Mouse (Mus musculus): ENCODE measurements around the gene Psmg3. TPM values are rescaled to one million over a fixed set of nuclear protein-coding genes. Genes with fewer than 3 reads are reported as not detected.
A peak's percentile ranks its signal among the peaks of the same experiment; 100 is the strongest.

Psmg3 gene
- polyA plus RNA-seq, 1 experiment = 48.1 TPM

GRCm38 (mm10) chr5:139812398-139813125 lies 14.1 kb downstream of the Psmg3 start:
- H3K4me3 ChIP-seq (replicated peaks; ENCODE audit: control insufficient read depth, low read depth, low read length) = no peak overlapping the region
- peaks cover 3% of the 10 kb centered on the region; the same call in 1 of the 2 replicates for H3K4me1 ChIP-seq (ENCODE audit: control insufficient read depth, insufficient read depth, low read length)
- WGBS = 75% methylated on average over 20 of the region's 20 CpGs
- TF ChIP-seq CTCF (IDR thresholded peaks at IDR 0.05; ENCODE audit: control insufficient read depth, insufficient read depth, low read length) (no peak), POLR2A (IDR thresholded peaks at IDR 0.05; ENCODE audit: borderline replicate concordance, control insufficient read depth, low read depth, low read length) (no peak)
- H3K27ac ChIP-seq (ENCODE audit: control insufficient read depth, insufficient read depth, low read depth, low read length, poor library complexity) = no peak overlapping the region

DNA sequence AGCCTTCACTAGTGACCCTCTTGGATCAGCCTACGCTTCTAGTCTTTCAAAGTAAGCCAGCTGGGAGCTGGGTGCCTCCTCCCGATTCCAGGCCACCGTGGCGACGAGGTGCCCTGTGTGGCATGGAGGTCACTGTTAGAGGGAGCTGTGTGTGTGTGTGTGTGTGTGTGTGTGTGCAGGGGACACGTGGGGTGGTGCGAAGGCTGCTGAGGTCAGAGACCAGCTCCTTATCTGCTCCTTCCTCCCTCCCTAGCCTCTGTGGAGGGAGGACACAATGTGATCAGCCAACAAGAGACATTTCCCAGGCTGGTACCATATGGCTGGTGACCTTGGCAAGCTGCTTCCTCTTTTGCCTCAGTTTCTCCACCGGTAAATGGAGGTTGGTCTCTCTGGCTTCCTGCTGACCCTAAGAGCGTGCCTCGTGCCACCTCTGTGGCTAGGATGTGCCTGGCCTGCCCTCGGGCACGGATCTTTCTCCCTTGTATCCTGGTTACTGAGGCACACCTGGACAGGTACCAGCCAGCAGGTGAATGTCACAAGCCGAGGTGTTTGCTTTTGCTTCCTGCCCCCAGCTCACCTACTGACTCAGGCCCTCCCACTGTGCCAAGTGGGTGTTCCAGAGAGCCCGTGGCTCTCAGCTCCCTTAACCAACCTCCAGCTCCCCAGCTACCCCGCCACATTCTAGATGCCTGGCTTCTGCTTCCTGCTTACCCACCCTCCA lies 14.8 kb downstream of the Psmg3 start:
- 57% methylated on average over 15 of the region's 15 CpGs for WGBS
- Histone ChIP-seq H3K27ac (ENCODE audit: control insufficient read depth, insufficient read depth, low read depth, low read length, poor library complexity) (no peak overlapping the region), H3K4me3 (replicated peaks; ENCODE audit: control insufficient read depth, low read depth, low read length) (no peak overlapping the region), H3K4me1 (ENCODE audit: control insufficient read depth, insufficient read depth, low read length) (peaks cover 3% of the 10 kb centered on the region; the same call in 1 of the 2 replicates)
- TF ChIP-seq CTCF (IDR thresholded peaks at IDR 0.05; ENCODE audit: control insufficient read depth, insufficient read depth, low read length) = peak; percentile 0; the same call in 1 of the 2 replicates
- no peak for TF ChIP-seq POLR2A (IDR thresholded peaks at IDR 0.05; ENCODE audit: borderline replicate concordance, control insufficient read depth, low read depth, low read length)

DNA sequence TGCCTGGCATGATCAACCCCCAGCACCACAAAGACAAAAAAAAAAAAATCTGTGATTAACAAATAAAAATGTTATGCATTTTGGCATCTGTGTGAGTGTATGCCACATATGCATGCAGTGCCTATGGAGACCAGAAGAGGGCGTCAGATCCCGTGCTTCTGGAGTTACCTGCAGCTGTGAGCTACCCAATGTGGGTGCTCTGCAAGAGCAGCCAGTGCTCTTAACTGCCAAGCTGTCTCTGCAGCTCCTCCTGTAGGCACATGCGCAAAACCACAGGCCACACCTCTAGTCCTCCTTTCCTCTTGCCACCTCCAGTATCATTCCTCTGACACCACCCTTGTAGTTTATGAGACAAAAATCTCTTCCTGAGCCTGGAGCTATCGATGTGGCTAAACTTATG lies 17.3 kb downstream of the Psmg3 start:
- H3K27ac ChIP-seq (ENCODE audit: control insufficient read depth, insufficient read depth, low read depth, low read length, poor library complexity) = no peak overlapping the region
- no peak overlapping the region for H3K4me3 ChIP-seq (replicated peaks; ENCODE audit: control insufficient read depth, low read depth, low read length)
- WGBS = 48% methylated on average over 4 of the region's 4 CpGs
- H3K4me1 ChIP-seq (ENCODE audit: control insufficient read depth, insufficient read depth, low read length) = peaks cover 5% of the 10 kb centered on the region
- peak; percentile 34; the same call in 1 of the 2 replicates for TF ChIP-seq CTCF (IDR thresholded peaks at IDR 0.05; ENCODE audit: control insufficient read depth, insufficient read depth, low read length)
- no peak for TF ChIP-seq POLR2A (IDR thresholded peaks at IDR 0.05; ENCODE audit: borderline replicate concordance, control insufficient read depth, low read depth, low read length)

GRCm38 (mm10) chr5:139805924-139806323 lies 20.8 kb downstream of the Psmg3 start:
- H3K4me3 ChIP-seq (replicated peaks; ENCODE audit: control insufficient read depth, low read depth, low read length) = no peak overlapping the region
- TF ChIP-seq CTCF (IDR thresholded peaks at IDR 0.05; ENCODE audit: control insufficient read depth, insufficient read depth, low read length) (peak; percentile 20; the same call in 1 of the 2 replicates), POLR2A (IDR thresholded peaks at IDR 0.05; ENCODE audit: borderline replicate concordance, control insufficient read depth, low read depth, low read length) (no peak)
- H3K27ac ChIP-seq (ENCODE audit: control insufficient read depth, insufficient read depth, low read depth, low read length, poor library complexity) = peak overlapping the region; percentile 93
- peaks cover 2% of the 10 kb centered on the region for H3K4me1 ChIP-seq (ENCODE audit: control insufficient read depth, insufficient read depth, low read length)
- 94% methylated on average over 8 of the region's 8 CpGs for WGBS

- no peak for TF ChIP-seq CTCF (IDR thresholded peaks at IDR 0.05; ENCODE audit: control insufficient read depth, insufficient read depth, low read length)
- TF ChIP-seq POLR2A (IDR thresholded peaks at IDR 0.05; ENCODE audit: borderline replicate concordance, control insufficient read depth, low read depth, low read length) = no peak
- peaks cover 2% of the 10 kb centered on the region for H3K4me1 ChIP-seq (ENCODE audit: control insufficient read depth, insufficient read depth, low read length)
- H3K4me3 ChIP-seq (replicated peaks; ENCODE audit: control insufficient read depth, low read depth, low read length) = no peak overlapping the region
- WGBS = 53% methylated on average over 11 of the region's 11 CpGs
- H3K27ac ChIP-seq (ENCODE audit: control insufficient read depth, insufficient read depth, low read depth, low read length, poor library complexity) = peak overlapping the region; percentile 93
These were observed 22.0 kb downstream of the Psmg3 start for GRCm38 (mm10) chr5:139804573-139805111.

DNA sequence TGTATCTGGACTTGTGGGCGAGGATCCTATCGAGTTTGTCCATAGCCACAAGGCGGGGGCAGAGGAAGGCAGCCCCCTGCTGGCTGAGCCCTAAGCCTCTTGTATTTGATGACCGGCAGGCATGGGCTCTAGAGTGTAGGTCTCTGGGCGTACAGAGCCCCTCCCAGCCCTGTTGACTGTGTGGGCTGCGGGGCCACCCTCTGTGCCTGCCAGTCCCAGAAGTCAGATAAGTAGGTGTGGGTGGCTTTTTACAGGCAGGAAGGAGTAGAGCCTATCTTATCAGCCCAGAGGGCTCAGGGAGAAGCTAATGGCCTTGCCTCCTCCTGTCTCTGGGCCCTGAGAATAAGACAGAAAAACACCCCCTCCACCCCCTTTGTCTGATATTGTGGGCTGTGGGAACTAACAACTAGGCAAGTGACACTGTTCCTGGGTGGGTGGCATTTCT lies 22.6 kb downstream of the Psmg3 start:
- TF ChIP-seq POLR2A (IDR thresholded peaks at IDR 0.05; ENCODE audit: borderline replicate concordance, control insufficient read depth, low read depth, low read length) (peak; percentile 59; the same call in 1 of the 2 replicates), CTCF (IDR thresholded peaks at IDR 0.05; ENCODE audit: control insufficient read depth, insufficient read depth, low read length) (peak; percentile 21; the same call in 1 of the 2 replicates)
- H3K27ac ChIP-seq (ENCODE audit: control insufficient read depth, insufficient read depth, low read depth, low read length, poor library complexity) = peak overlapping the region; percentile 93
- H3K4me1 ChIP-seq (ENCODE audit: control insufficient read depth, insufficient read depth, low read length) = peaks cover 2% of the 10 kb centered on the region
- no peak overlapping the region for H3K4me3 ChIP-seq (replicated peaks; ENCODE audit: control insufficient read depth, low read depth, low read length)
- WGBS = 11% methylated on average over 6 of the region's 6 CpGs

- TF ChIP-seq POLR2A (IDR thresholded peaks at IDR 0.05; ENCODE audit: borderline replicate concordance, control insufficient read depth, low read depth, low read length) = peak; percentile 32; the same call in 1 of the 2 replicates
- TF ChIP-seq CTCF (IDR thresholded peaks at IDR 0.05; ENCODE audit: control insufficient read depth, insufficient read depth, low read length) = peak; percentile 47
- 15% methylated on average over 12 of the region's 12 CpGs for WGBS
- no peak overlapping the region for H3K4me3 ChIP-seq (replicated peaks; ENCODE audit: control insufficient read depth, low read depth, low read length)
- peak overlapping the region; percentile 93 for H3K27ac ChIP-seq (ENCODE audit: control insufficient read depth, insufficient read depth, low read depth, low read length, poor library complexity)
- peaks cover 2% of the 10 kb centered on the region for H3K4me1 ChIP-seq (ENCODE audit: control insufficient read depth, insufficient read depth, low read length)
These were observed 23.0 kb downstream of the Psmg3 start for GRCm38 (mm10) chr5:139803601-139804102.

GRCm38 (mm10) chr5:139803165-139803564 lies 23.5 kb downstream of the Psmg3 start:
- TF ChIP-seq CTCF (IDR thresholded peaks at IDR 0.05; ENCODE audit: control insufficient read depth, insufficient read depth, low read length) = no peak
- TF ChIP-seq POLR2A (IDR thresholded peaks at IDR 0.05; ENCODE audit: borderline replicate concordance, control insufficient read depth, low read depth, low read length) = no peak

More at GRCm38 (mm10) chr5:139803165-139803564, 23.5 kb downstream of the Psmg3 start:
- H3K27ac ChIP-seq (ENCODE audit: control insufficient read depth, insufficient read depth, low read depth, low read length, poor library complexity) = peak overlapping the region; percentile 93
- peaks cover 2% of the 10 kb centered on the region for H3K4me1 ChIP-seq (ENCODE audit: control insufficient read depth, insufficient read depth, low read length)
- WGBS = 72% methylated on average over 8 of the region's 8 CpGs
- no peak overlapping the region for H3K4me3 ChIP-seq (replicated peaks; ENCODE audit: control insufficient read depth, low read depth, low read length)
